Mouse (Mus musculus): Measurements from ENCODE around the gene Rpl10a. TPM values are rescaled to one million over a fixed set of nuclear protein-coding genes. Genes with fewer than 3 reads are reported as not detected.

The Rpl10a gene
- polyA plus RNA-seq, 1 experiment from 2014 or later, result 491 TPM

GRCm38 (mm10) chr17:28290262-28290661, 38.0 kb upstream of the Rpl10a start:
- no peak overlapping the region for H3K4me3 ChIP-seq (ENCODE audit: low read depth, low read length)
- H3K36me3 ChIP-seq (ENCODE audit: control insufficient read depth, insufficient read depth, low read length), result peaks cover 5% of the 10 kb centered on the region; the same call in 1 of the 2 replicates
- WGBS, result 59% methylated on average over 3 of the region's 3 CpGs
- peak overlapping the region; percentile 65 for H3K27ac ChIP-seq (replicated peaks)
- H3K4me2 ChIP-seq (replicated peaks; ENCODE audit: low read depth), result no peak overlapping the region
- no peaks in the 10 kb centered on the region for H3K9me3 ChIP-seq (ENCODE audit: control insufficient read depth, low read length)
- no peaks in the 10 kb centered on the region for H3K4me1 ChIP-seq (replicated peaks; ENCODE audit: control insufficient read depth, insufficient read depth)
- no peaks in the 10 kb centered on the region for H3K27me3 ChIP-seq (ENCODE audit: control insufficient read depth, insufficient read depth, low read length)
- TF ChIP-seq EP300 (optimal IDR thresholded peaks at IDR 0.05), result no peak
- no peak for TF ChIP-seq CTCF (IDR thresholded peaks at IDR 0.05; ENCODE audit: low read depth)
- H3K9ac ChIP-seq (ENCODE audit: low read length), result no peak overlapping the region
- ATAC-seq (ENCODE audit: low FRiP score, low TSS enrichment), result peak; percentile 73
- DNase-seq (ENCODE audit: low spot score), result peak; percentile 86

- peaks cover 5% of the 10 kb centered on the region for H3K36me3 ChIP-seq (ENCODE audit: control insufficient read depth, insufficient read depth, low read length)
- H3K4me1 ChIP-seq (replicated peaks; ENCODE audit: control insufficient read depth, insufficient read depth), result no peaks in the 10 kb centered on the region
- no peak for TF ChIP-seq EP300 (optimal IDR thresholded peaks at IDR 0.05)
- DNase-seq (ENCODE audit: low spot score), result peak; percentile 70
- peak; percentile 80 for ATAC-seq (ENCODE audit: low FRiP score, low TSS enrichment)
- WGBS, result 59% methylated on average over 11 of the region's 11 CpGs
- no peaks in the 10 kb centered on the region for H3K27me3 ChIP-seq (ENCODE audit: control insufficient read depth, insufficient read depth, low read length)
- H3K27ac ChIP-seq (replicated peaks), result no peak overlapping the region
- H3K9me3 ChIP-seq (ENCODE audit: control insufficient read depth, low read length), result no peaks in the 10 kb centered on the region
- H3K4me3 ChIP-seq (ENCODE audit: low read depth, low read length), result no peak overlapping the region
- no peak overlapping the region for H3K4me2 ChIP-seq (replicated peaks; ENCODE audit: low read depth)
- no peak overlapping the region; the same call in 1 of the 2 replicates for H3K9ac ChIP-seq (ENCODE audit: low read length)
Measured at GRCm38 (mm10) chr17:28290671-28291070, 37.6 kb upstream of the Rpl10a start.

- Histone ChIP-seq H3K27ac (replicated peaks) (no peak overlapping the region), H3K9ac (ENCODE audit: low read length) (no peak overlapping the region), H3K4me3 (ENCODE audit: low read depth, low read length) (no peak overlapping the region), H3K27me3 (ENCODE audit: control insufficient read depth, insufficient read depth, low read length) (no peaks in the 10 kb centered on the region), H3K36me3 (ENCODE audit: control insufficient read depth, insufficient read depth, low read length) (peaks cover 5% of the 10 kb centered on the region), H3K9me3 (ENCODE audit: control insufficient read depth, low read length) (no peaks in the 10 kb centered on the region), H3K4me2 (replicated peaks; ENCODE audit: low read depth) (no peak overlapping the region), H3K4me1 (replicated peaks; ENCODE audit: control insufficient read depth, insufficient read depth) (no peaks in the 10 kb centered on the region)
- ATAC-seq (ENCODE audit: low FRiP score, low TSS enrichment) (no peak), DNase-seq (ENCODE audit: low spot score) (no peak)
- WGBS, result 78% methylated on average over 7 of the region's 7 CpGs
- TF ChIP-seq EP300 (optimal IDR thresholded peaks at IDR 0.05), result no peak
- TF ChIP-seq CTCF (IDR thresholded peaks at IDR 0.05; ENCODE audit: low read depth), result no peak
Measured at GRCm38 (mm10) chr17:28291346-28291745, 36.9 kb upstream of the Rpl10a start.

- no peak for TF ChIP-seq EP300 (optimal IDR thresholded peaks at IDR 0.05)
- TF ChIP-seq CTCF (IDR thresholded peaks at IDR 0.05; ENCODE audit: low read depth), result no peak
- Histone ChIP-seq H3K36me3 (ENCODE audit: control insufficient read depth, insufficient read depth, low read length) (peaks cover 14% of the 10 kb centered on the region), H3K27ac (replicated peaks) (no peak overlapping the region), H3K4me2 (replicated peaks; ENCODE audit: low read depth) (no peak overlapping the region), H3K27me3 (ENCODE audit: control insufficient read depth, insufficient read depth, low read length) (no peaks in the 10 kb centered on the region), H3K9ac (ENCODE audit: low read length) (no peak overlapping the region), H3K4me3 (ENCODE audit: low read depth, low read length) (no peak overlapping the region), H3K9me3 (ENCODE audit: control insufficient read depth, low read length) (no peaks in the 10 kb centered on the region), H3K4me1 (replicated peaks; ENCODE audit: control insufficient read depth, insufficient read depth) (no peaks in the 10 kb centered on the region)
- DNase-seq (ENCODE audit: low spot score) (no peak), ATAC-seq (ENCODE audit: low FRiP score, low TSS enrichment) (no peak)
- 64% methylated on average over 4 of the region's 4 CpGs for WGBS
Measured at GRCm38 (mm10) chr17:28293716-28294115, 34.6 kb upstream of the Rpl10a start.

GRCm38 (mm10) chr17:28294449-28295333, 33.6 kb upstream of the Rpl10a start:
- peaks cover 15% of the 10 kb centered on the region for H3K36me3 ChIP-seq (ENCODE audit: control insufficient read depth, insufficient read depth, low read length)
- 61% methylated on average over 17 of the region's 17 CpGs for WGBS
- no peaks in the 10 kb centered on the region for H3K9me3 ChIP-seq (ENCODE audit: control insufficient read depth, low read length)
- H3K9ac ChIP-seq (ENCODE audit: low read length), result 0 out of 2 replicates have a peak overlapping the region, but pooled peaks have one; percentile 27
- H3K4me1 ChIP-seq (replicated peaks; ENCODE audit: control insufficient read depth, insufficient read depth), result no peaks in the 10 kb centered on the region
- no peak overlapping the region for H3K27ac ChIP-seq (replicated peaks)
- H3K4me3 ChIP-seq (ENCODE audit: low read depth, low read length), result no peak overlapping the region
- no peak for DNase-seq (ENCODE audit: low spot score)
- no peaks in the 10 kb centered on the region for H3K27me3 ChIP-seq (ENCODE audit: control insufficient read depth, insufficient read depth, low read length)
- no peak for ATAC-seq (ENCODE audit: low FRiP score, low TSS enrichment)
- no peak overlapping the region for H3K4me2 ChIP-seq (replicated peaks; ENCODE audit: low read depth)
- no peak for TF ChIP-seq EP300 (optimal IDR thresholded peaks at IDR 0.05)
- TF ChIP-seq CTCF (IDR thresholded peaks at IDR 0.05; ENCODE audit: low read depth), result no peak

- Histone ChIP-seq H3K36me3 (ENCODE audit: control insufficient read depth, insufficient read depth, low read length) (peaks cover 11% of the 10 kb centered on the region), H3K4me1 (replicated peaks; ENCODE audit: control insufficient read depth, insufficient read depth) (no peaks in the 10 kb centered on the region), H3K9ac (ENCODE audit: low read length) (no peak overlapping the region), H3K4me3 (ENCODE audit: low read depth, low read length) (no peak overlapping the region), H3K4me2 (replicated peaks; ENCODE audit: low read depth) (no peak overlapping the region), H3K27me3 (ENCODE audit: control insufficient read depth, insufficient read depth, low read length) (no peaks in the 10 kb centered on the region), H3K27ac (replicated peaks) (no peak overlapping the region), H3K9me3 (ENCODE audit: control insufficient read depth, low read length) (no peaks in the 10 kb centered on the region)
- no peak for ATAC-seq (ENCODE audit: low FRiP score, low TSS enrichment)
- DNase-seq (ENCODE audit: low spot score), result no peak
- 95% methylated on average over 17 of the region's 17 CpGs for WGBS
- TF ChIP-seq CTCF (IDR thresholded peaks at IDR 0.05; ENCODE audit: low read depth) (no peak), EP300 (optimal IDR thresholded peaks at IDR 0.05) (no peak)
Measured at GRCm38 (mm10) chr17:28298888-28299287, 29.4 kb upstream of the Rpl10a start.
